Mouse (Mus musculus) cerebellum, adult 2 months (tissue): ENCODE data around the gene Gm45837.

ENCODE experiments used
- CTCF ChIP-seq: fragments of 200-500 bp; IDR thresholded peaks from 2 replicates; pipeline ENCODE4 v1.5.1; 2011; ENCODE audit warnings: low read depth, mild to moderate bottlenecking, control low read depth, low read length, moderate library complexity, borderline replicate concordance; ENCODE audit not compliant: insufficient read depth
- POLR2A ChIP-seq: fragments of 200-500 bp; IDR thresholded peaks from 2 replicates; pipeline ENCODE4 v1.6.1; 2011; ENCODE audit warnings: low read length, control low read depth, borderline replicate concordance; ENCODE audit not compliant: insufficient read depth

- TF ChIP-seq POLR2A (no peak), CTCF (no peak)
Measured at GRCm38 (mm10) chr7:101454479-101454878, 43.8 kb downstream of the Gm45837 start.
